Mouse (Mus musculus) gastrocnemius, postnatal 25 days (tissue): Measurements from ENCODE around the gene Nppb. TPM values are rescaled to one million over a fixed set of nuclear protein-coding genes. Genes with fewer than 3 reads are reported as not detected.

Experiments used
- DNase-seq: peaks from one replicate; pipeline ENCODE4 v3.0.0; 2022
- total RNA-seq, 2 experiments: library from RNA; stranded (reverse); gene quantifications; 1 replicate in 1 of 2; 2 replicates in 1 of 2; pipeline ENCODE4 v1.2.3; 2021

Nppb gene
- total RNA-seq, 2 experiments from 2014 or later, result not detected

GRCm38 (mm10) chr4:147977726-147978125, 7.9 kb upstream of the Nppb start:
- no peak for DNase-seq

GRCm38 (mm10) chr4:147978391-147978790, 7.2 kb upstream of the Nppb start:
- DNase-seq, result no peak

- DNase-seq, result no peak
Observed at GRCm38 (mm10) chr4:147979441-147979860, 6.1 kb upstream of the Nppb start.

DNA sequence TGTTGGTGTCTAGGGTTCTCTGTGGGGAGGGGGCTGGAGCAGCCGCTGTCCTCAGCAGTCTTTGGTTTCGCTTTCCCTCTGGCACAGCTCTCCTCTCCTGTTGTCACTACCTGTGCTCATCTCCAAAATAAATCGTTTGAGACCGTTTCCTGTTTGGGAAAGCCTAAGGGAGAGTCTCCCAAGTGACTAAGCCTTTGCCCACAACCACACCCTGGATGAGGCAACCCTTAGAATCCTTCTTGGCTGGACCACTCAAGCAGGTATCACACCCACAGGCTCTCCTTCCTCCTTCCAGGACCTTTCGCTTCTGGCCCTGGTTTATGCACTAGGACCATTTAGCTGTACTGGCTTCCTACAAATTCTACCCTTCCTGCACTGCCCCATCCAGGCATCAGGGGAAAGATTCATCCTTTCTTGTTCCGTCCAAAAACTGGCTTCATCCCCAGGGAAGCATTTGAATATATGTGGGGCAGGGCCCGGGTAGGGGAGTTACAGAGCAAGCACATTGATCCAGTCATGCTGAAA, 8.0 kb downstream of the Nppb start:
- DNase-seq, result no peak

GRCm38 (mm10) chr4:147995311-147995710, 9.7 kb downstream of the Nppb start:
- DNase-seq, result no peak

- DNase-seq, result no peak
Observed at GRCm38 (mm10) chr4:148000202-148000772, 14.7 kb downstream of the Nppb start, which contains the start of gene Nppa. Nppa (plus strand) TSS chr4:148000722.

DNA sequence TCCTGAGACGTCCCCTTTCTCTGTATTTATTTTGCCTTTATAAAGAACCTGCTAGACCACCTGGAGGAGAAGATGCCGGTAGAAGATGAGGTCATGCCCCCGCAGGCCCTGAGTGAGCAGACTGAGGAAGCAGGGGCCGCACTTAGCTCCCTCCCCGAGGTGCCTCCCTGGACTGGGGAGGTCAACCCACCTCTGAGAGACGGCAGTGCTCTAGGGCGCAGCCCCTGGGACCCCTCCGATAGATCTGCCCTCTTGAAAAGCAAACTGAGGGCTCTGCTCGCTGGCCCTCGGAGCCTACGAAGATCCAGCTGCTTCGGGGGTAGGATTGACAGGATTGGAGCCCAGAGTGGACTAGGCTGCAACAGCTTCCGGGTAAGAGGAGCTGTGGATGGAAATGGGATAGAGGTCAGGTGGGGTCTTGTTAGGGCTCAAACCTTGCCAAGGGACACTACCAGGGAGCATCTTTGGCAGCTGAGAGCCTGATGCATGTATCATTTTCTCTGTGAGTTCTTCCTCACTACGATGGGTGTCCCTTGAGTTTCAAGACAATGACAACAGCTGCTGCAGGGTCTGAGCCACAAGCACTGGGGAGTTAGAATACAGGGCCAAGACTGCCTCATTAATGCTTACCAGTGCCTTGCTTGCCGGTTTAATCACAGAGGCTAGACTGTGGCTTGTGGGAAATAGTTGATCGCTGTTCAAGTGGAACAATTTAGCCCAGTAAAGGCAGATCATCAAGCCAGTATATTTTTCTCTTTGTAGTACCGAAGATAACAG, 15.6 kb downstream of the Nppb start:
- DNase-seq, result no peak

GRCm38 (mm10) chr4:148001866-148002265, 16.3 kb downstream of the Nppb start:
- DNase-seq, result no peak

DNA sequence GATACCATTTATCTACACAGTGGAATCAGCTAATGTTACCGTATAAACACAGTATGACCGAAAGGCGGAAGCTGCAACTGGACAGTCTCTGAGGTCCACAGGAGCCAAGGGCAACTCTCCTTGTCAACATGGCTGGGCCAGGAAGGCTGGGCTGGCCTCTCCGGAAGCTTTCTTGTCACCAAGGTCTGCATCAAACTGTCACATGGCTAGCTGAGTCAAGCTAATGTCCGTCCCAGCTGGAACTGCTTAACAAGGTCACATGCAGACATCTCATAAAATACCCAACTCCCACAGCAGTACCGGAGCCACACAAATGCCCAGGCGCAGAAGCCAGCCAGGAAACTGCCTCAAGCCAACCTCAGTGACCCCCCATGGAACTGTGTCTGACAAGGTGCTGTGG, 18.8 kb downstream of the Nppb start:
- no peak for DNase-seq

GRCm38 (mm10) chr4:148008412-148008811, 22.8 kb downstream of the Nppb start:
- peak; percentile 23 for DNase-seq

DNA sequence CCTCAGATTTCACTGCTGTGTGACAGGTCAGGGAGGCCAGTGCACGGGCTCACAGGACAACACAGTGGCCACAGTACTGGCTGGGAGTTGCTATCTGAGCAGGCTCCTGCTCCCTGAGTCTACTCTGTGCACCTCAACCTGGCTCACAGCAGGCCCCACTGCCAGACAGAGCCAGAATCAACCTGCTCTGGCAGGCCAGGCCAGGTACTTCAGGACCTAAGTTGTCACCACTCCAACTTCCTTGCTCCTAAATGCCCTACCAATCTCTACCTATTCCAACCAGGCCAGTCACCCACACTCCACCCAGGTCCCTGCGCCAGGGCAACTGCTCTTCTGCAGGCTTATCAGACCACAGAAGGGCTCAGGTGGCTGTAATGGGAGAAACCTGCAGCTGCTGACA, 24.1 kb downstream of the Nppb start:
- no peak for DNase-seq

GRCm38 (mm10) chr4:148011332-148011731, 25.7 kb downstream of the Nppb start:
- DNase-seq, result no peak

DNA sequence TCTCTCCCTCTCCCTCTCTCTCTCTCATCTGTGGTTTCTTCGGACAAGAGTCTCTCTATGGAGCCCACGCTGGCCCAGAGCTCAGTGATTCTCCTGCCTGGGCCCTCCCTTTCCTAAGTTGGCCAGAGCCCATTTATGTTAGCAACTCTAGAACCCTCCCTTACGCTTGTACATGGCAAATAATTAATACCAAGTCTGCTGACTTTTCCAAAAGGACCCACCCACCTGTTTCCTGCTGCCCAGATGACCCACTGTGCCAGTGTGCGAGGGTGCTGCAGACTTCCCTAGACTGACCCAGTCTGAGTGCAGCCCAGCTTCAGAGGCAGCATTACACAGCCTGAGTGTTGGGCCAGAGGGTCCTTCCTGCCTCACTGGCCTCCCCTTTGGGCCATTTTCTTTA, 26.6 kb downstream of the Nppb start:
- DNase-seq, result no peak

DNA sequence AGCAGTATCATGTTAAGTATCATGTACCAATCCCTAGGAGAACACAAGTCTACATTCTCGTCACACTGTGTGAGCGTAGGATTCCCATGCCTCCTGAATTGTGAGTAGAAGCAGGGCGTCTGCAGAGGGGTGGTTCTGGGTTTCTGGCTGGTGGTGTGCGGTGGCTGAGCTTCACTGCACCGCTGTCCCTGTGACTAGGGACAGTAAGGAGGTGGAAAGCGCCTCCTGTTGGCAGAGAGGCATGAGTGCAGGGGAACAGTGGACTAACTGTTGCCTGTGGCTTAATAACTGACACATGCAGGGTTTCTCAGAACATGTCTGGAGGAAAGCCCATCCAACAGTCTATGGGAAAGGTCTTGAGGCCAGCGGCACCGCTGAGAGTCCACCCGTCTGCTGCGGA, 29.8 kb downstream of the Nppb start:
- DNase-seq, result no peak

DNA sequence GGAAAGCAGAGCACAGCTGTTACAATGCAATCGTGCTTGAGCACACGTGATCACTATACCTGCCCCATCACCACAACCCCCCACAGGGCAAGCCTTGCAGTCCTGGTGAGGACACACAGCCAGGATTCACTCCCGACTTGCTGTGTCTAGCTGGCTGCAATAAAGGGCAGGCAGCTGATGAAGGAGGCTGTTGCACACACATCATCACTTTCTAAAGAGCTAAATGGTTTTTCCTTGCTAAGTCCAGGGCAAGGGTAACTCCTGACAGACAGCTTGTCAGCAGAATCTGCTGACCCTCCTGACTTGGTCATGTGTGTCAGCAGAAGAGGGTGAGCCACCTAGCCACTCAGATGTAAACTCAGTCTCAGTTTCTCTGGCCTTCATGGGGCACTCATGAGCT, 31.4 kb downstream of the Nppb start:
- DNase-seq, result no peak

GRCm38 (mm10) chr4:148018410-148018809, 32.8 kb downstream of the Nppb start:
- DNase-seq, result no peak

GRCm38 (mm10) chr4:148024003-148024402, 38.4 kb downstream of the Nppb start:
- DNase-seq, result no peak

- DNase-seq, result no peak
Observed at GRCm38 (mm10) chr4:148029297-148029696, 43.7 kb downstream of the Nppb start.

DNA sequence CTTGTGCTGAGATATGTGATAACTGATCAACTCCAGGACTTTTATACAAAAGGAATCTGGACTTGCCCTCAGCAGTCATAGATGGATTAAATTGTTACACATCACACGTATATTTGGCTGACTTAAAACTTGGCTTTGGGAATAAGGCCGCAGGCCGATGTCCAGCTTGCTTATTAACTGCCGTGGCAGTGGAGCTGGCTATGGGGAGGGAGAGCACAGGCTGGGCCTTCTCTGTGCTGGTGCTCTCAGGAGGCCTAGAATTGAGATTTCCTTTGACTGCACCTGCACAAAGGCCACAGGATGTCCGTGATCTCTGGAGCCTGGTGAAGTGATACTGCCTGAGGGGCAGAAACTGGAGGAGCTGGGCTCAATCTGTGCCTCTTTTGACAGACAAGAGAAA, 44.9 kb downstream of the Nppb start:
- no peak for DNase-seq

GRCm38 (mm10) chr4:148033858-148034410, 48.3 kb downstream of the Nppb start:
- no peak for DNase-seq

DNA sequence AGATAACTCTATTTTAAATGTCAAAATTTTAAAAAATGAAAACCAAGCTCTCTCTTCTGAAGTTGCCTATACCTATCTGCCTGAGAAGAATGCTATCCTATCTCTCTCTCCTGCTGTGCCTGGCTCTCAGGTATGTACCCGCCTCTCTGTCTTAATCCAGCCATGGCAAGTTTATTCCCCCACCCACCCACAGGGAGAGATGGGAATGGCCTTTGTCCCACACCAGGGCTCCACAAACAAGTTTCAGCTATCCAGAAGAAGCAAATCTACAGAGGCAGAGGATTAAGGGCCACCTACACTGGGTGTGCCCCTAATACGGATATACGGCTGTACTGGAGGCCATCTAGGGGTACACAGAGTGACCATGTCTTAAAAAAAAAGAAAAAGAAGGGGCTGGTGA, 49.9 kb downstream of the Nppb start:
- DNase-seq, result no peak
